In the genomic region with DNA sequence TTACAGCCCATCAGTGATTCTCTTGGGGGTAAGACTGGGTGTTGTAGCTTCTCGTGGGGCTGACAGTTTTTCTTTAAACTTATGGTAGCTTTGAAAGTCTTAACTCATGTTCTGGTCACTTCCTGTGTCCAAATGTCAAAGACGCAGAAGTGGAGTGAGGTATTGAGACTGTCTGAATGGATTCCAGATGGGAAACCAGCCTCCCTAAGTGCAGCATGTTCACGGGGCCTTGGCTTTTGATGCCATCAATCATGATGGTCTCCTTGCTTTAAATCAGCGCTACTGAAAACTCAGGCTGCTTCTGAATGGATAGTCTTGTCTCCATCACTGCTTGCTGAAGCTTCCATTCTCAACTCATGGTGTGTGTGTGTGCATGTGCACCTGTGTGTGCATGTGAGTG, we compare ENCODE assay signal across 29 mouse cellular contexts. TPM values are rescaled to one million over a fixed set of nuclear protein-coding genes. Genes with fewer than 3 reads are reported as not detected.
"Had no signal": no experiment of that assay in that cellular context is flagged by ENCODE, and none has a peak within 500 bp of the region (broad histone marks: within the 10 kb centered on the region; RNA-seq: fewer than 3 reads in every experiment).

No protein-coding gene starts in this region.

- H3K9me3 ChIP-seq: liver, embryonic 13.5 days; liver, embryonic 15.5 days; lung, embryonic 15.5 days; midbrain, embryonic 10.5 days; midbrain, embryonic 12.5 days; neural tube, embryonic 12.5 days; stomach, embryonic 15.5 days had no signal

- H3K36me3 ChIP-seq: liver, embryonic 15.5 days; lung, embryonic 15.5 days; neural tube, embryonic 12.5 days had no signal

- H3K4me1 ChIP-seq: liver, embryonic 13.5 days; liver, embryonic 15.5 days; lung, embryonic 15.5 days; midbrain, embryonic 10.5 days; midbrain, embryonic 12.5 days; neural tube, embryonic 12.5 days; stomach, embryonic 15.5 days had no signal

- DNase-seq: liver, embryonic 13.5 days; liver, postnatal 0 days; lung, adult 2 months; lung, postnatal 14 days; lung, postnatal 36 days; midbrain, embryonic 14.5 days; retina, postnatal 1 day; right cerebral cortex, adult 18-20 months; right cerebral cortex, postnatal 25 days; right cerebral cortex, postnatal 4 days; spleen, adult 18-20 months; thymus, adult 18-20 months; thymus, postnatal 14 days; thymus, postnatal 36 days had no signal

- H3K9ac ChIP-seq: liver, embryonic 13.5 days; liver, embryonic 15.5 days; liver, postnatal 0 days; lung, embryonic 15.5 days; midbrain, embryonic 12.5 days; neural tube, embryonic 12.5 days; stomach, embryonic 15.5 days had no signal

- H3K27me3 ChIP-seq: liver, embryonic 13.5 days; liver, embryonic 15.5 days; lung, embryonic 15.5 days; midbrain, embryonic 12.5 days; neural tube, embryonic 12.5 days; stomach, embryonic 15.5 days had no signal

- H3K27ac ChIP-seq: liver, embryonic 13.5 days; liver, embryonic 15.5 days; lung, embryonic 15.5 days; macrophage; midbrain, embryonic 10.5 days; midbrain, embryonic 12.5 days; neural tube, embryonic 12.5 days; stomach, embryonic 15.5 days; stomach, postnatal 0 days had no signal

- H3K4me3 ChIP-seq: liver, embryonic 13.5 days; liver, embryonic 15.5 days; lung, embryonic 15.5 days; midbrain, embryonic 10.5 days; midbrain, embryonic 12.5 days; neural tube, embryonic 12.5 days; stomach, embryonic 15.5 days had no signal

- H3K4me2 ChIP-seq: liver, embryonic 11.5 days; liver, embryonic 13.5 days; liver, embryonic 15.5 days; lung, embryonic 15.5 days; midbrain, embryonic 12.5 days; neural tube, embryonic 12.5 days; stomach, embryonic 15.5 days had no signal

- ATAC-seq: liver, postnatal 0 days; lung, postnatal 0 days had no signal

RNA-seq across cellular contexts. Expression of gene Slc22a14, which starts 5.9 kb away (rescaled TPM):
- total RNA-seq: megakaryocyte progenitor cell, adult 5-6 weeks; midbrain, postnatal 0 days had no signal
- polyA plus RNA-seq: liver, embryonic 11.5 days; liver, embryonic 13.5 days; liver, postnatal 0 days; lung, embryonic 15.5 days; lung, postnatal 0 days; macrophage; midbrain, embryonic 10.5 days; midbrain, embryonic 12.5 days; midbrain, embryonic 14.5 days; midbrain, postnatal 0 days; neural tube, embryonic 12.5 days; neural tube, embryonic 14.5 days; small intestine, adult 2 months; stomach, postnatal 0 days had no signal

RNA-seq across cellular contexts. Expression of gene Xylb, which starts 14.1 kb away (rescaled TPM):
- total RNA-seq: monocyte, adult 5-6 weeks had no signal
